Mouse (Mus musculus) heart, adult 9 months (tissue): ENCODE results near the gene Adam22.

Source experiments
- DNase-seq, 2 experiments: peaks; one replicate each; pipeline ENCODE4 v3.0.0; 2022; ENCODE audit warnings: low spot score in 2 of 2

Gene Adam22

DNA sequence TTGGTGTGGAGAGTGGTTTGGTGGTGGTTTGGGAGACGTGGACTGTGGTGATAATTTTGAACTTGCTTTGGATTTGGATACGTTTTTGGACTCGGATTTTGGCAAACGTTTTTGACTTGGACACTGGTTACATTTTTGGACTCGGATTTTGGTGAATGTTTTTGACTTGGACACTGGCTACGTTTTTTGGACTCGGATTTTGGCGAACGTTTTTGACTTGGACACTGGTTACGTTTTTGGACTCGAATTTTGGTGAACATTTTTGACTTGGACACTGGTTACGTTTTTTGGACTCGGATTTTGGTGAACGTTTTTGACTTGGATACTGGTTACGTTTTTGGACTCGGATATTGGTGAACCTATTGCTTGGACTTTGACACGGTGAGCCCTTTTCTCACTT lies 189.8 kb downstream of the Adam22 start:
- DNase-seq = no peak

DNA sequence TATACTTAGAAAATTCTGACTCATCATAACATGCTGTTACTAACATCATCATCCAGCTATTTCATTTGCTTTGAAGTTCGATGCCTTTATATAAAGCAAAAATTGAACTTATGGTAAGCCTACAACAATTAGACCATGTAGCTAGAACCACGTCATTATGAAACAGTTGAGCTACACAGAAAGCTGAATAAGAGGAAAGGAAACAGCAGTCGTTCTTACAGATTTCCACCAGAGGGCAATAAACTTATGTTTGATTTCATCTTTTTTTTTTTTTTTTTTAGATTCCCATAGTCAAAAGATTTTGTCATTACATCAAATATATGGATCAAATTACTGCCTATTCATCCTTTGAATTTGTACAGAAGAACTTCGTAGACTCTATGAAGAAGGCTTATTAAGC lies 203.2 kb downstream of the Adam22 start:
- no peak for DNase-seq

DNA sequence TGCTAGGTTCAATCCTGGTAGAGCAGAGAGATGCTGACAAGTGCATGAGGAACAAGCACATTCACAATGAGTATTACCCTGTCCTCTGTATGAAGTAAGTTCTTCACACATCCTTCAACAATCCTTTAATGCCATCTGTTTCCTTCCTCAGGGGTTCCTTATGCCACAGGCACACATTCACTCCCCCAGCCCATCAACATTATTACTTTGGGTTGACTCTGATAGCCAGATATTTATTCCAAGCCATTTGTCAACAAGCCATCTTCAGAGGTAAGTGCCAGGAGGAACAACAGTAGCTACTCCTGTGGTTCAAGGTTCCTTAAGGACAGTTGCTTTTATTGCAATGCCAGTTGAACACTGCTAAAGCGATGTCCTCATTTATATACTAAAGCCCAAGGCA lies 216.3 kb downstream of the Adam22 start:
- DNase-seq = no peak

DNA sequence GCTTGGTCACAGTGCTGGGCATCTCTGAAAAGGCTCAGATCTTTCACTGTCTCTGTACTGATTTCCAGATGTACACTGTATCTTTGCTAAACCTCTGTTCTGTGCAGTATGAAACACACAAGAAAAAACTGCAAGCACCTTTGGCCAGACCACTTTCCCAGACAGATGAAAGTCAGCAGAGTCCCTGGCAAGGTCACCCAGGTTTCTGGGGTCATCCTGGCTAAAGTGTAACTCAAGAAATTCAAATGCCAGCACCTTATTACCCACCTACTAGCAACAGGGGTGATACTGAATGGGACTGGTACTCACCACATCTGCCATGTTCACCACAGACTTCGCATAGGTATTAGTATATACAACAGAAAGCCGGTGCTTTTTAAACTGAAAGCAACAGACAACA lies 221.8 kb downstream of the Adam22 start:
- no peak for DNase-seq

DNA sequence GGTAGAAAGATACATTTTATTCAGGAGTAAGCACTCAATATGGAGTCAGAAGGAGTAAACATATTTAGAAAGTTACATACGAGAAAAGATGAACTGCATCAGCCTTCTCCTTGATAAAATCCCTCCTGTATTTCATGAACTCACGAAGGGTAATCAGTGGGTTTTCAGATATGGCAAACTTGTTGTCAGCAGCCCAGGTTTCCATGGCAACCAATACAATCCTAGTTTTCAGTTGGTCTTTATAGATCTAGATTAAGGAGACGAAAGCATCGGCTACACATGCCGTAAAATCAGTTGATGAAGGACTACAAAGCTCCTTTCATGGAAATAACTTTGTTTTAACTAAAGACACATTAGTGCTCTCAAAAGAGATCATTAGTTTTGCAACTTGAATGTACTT lies 222.5 kb downstream of the Adam22 start:
- DNase-seq = no peak

DNA sequence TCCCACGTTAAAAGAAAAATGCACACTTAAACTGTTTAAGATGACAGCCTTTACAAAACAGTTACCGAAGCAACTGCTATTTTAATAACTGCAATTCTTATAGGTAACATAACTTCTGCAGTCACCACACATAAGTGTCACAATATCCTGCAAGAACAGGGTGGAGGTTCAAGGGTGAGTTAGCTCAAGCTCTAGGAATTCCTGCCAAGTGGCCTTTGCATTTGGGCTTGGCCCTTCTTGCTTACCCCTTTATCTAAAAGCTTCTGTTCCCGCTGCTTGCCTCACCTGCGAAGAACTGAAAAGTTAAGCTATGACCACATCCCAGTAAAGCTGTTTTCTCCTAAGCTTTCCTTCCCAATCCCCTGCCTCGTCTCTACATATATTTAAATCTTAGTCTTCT lies 235.4 kb downstream of the Adam22 start:
- no peak for DNase-seq

DNA sequence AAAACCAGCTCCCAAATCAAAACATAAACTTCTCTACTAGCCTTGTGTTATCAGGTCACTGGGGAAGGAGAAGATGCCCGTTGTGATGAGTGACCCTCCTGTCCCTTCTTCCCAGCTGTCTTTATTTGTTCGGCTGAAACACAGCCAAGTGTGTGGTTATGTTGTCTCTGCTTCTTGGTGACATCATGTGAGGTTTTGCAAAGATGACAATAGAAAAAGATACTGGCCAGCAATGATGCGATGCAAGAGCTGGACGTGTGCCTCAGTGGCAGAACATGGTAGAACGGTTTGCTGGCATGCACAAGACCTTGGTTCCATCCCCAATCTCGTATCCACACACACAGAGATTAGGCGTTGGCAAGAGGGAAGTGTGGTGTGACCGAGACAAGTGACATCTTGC lies 236.0 kb downstream of the Adam22 start:
- no peak for DNase-seq

DNA sequence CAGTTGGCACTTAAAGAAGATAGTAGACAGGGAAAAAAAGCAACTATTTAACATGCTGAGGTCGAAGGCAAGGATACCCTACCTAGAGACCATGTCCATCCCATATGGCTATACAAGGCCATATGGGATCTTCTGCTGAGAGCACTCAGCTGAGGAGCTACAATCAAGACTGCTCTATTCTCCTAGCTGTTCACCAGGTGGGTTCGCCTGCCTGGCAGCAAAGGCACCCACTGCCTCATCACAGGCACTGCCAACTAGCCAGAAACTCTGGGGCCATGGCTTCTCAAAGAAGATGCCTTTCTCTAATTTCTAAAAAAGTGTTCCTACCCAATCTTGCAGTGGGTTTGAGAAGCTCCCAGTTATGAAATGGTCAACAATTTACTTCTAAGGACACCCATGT lies 238.2 kb downstream of the Adam22 start:
- DNase-seq = no peak

DNA sequence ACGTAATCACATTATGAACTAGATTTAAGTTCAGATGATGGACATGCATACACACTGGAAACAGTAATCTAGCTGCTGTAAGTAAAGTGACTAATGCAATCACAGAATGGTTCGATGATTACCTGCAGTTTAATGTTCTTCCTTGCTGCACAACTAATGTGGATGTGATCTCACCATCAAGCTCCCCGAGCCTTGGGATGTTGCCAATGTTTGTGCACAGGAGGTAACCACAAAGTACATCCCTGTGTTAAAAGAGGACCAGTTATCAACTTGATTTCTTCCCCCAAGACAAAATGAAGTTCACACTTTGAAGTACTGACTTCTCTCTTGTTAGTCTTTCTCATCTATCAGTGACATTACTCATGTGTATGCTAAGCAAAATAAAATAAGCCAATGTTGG lies 247.0 kb downstream of the Adam22 start:
- DNase-seq = no peak

DNA sequence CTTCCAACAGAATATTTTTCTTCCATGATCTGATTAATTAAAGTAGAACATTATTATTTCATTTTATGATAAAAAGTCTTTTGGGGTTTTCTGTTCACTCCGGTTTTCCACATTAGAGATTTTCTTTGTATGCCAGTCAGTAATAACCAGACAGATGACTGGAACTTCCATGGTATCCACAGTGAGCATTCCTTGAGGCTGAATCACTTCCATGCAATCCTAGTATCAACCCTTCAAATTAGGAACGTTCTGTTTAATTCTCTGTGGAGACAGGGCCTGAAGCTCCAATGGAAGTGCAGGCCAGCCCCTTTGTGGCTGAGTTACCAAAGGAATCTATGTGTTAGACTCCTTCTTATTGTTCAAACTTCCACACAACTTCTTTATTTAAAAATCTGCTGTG lies 247.9 kb downstream of the Adam22 start:
- no peak for DNase-seq

DNA sequence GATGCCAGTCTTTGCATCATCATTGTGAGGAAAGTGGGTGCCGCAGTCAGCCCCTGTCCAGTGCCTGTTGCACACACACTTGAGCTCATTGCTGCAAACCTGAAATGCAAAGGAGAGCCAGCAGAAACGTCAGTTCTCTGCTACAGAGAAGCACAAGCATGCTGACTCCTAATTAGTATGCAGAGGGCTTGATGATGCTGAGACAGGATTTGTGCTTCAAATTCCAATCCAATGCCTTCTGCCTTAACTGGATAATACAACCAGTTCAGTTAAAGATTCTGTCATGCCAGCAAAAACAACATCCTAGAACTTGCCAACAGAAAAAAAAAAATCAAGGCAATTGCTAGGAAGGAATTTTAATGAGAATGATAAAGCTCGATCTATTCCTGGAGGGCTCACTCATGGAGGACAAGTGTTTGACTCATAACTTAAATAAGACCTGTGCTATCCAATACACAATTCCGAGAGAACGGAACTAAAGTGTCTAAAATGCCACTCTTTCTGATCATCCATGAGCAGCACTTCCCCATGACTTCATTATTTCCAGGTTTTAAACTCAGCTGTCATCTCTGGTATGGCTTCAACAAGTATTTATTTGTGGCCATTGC lies 251.3 kb downstream of the Adam22 start:
- DNase-seq = no peak

DNA sequence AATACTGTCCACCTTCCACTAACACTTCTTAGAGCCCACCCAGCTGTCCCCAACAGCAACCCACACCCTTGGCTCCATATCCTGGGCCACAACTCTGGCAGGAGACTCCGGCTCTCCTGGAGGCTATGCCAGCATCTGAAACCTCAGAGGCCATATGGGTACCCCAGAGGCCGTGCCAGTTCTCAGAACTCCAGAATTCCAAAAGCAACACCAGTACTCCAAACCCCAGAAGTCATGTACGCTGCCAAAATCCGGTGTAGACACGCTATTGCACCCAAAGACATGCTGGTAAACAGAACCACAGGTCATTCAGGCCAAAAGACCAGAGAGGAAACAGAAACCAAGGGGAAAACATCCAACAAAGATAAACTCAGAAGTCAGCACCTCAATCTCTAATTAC lies 255.7 kb downstream of the Adam22 start:
- no peak for DNase-seq

DNA sequence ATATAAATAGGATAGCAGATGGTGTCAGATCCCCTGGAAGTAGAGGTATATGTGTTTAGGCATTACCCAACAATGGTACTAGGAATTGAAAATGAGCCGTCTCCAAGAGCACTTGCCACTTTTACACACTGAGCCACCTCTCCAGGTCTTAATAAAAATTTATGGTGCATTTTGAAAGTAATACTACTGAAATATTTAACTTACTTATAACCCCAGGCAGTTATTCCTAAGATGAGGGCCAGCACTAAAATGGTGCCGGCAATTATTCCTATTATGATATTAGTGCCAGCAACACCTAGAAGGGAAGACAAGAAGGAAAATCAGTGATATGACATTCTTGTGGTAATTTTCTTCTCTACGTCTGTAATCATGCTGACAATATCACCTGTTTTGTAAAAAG lies 256.3 kb downstream of the Adam22 start:
- no peak for DNase-seq

DNA sequence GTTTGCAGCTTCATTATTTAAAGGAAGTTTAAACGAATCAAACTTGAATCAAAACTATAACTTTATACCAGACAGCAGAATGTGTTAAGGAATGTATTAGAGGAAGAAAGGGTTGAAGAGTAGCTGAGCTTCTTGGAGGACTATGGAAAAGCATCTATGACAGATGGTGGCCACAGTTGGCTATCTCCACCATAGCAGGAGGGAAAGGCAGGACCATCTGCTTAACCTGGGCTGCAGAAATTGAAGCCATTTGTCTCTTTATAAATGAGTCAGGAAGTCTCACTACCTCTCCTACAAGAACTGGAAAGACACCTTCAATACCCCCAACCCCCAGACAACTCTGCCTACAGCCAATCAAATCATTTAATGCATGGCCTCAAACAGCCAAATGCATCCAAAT lies 272.3 kb downstream of the Adam22 start:
- no peak for DNase-seq

DNA sequence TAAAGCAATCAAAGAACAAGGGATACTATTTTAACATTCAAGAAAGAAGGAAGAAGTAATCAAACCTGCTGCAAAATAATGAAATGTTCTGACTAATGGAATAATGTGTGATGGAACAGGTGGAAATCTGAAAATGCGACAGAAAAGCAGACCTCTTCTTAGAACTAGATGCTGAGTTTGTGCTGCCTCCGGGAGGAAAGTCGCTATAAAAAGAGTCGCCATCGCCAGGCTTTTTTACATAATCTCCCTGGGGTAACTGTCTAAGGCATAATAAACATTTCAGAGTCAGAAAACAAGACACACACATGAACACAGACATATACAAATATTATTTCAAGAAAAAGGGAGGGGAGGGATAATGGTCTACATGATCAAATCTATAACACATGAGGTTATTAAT lies 273.0 kb downstream of the Adam22 start:
- no peak for DNase-seq

DNA sequence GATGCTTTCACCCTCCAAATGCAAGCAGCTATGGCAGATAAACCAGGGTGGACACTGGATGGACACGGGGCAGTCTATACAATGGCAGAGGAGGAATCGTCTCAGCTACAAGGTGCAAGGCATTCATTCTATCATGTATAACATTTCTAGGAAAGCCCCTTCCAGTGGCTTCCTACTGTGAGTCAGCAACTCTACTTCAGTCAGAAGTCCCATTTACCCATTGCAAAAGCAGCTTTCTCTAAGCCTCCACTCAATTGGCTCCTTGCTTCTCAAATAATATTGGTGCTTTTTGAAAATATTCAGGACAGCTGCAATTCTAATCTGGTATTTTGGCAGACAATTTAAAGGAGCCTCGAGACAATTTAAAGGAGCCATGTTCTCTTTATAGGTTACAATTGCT lies 279.8 kb downstream of the Adam22 start:
- DNase-seq = no peak

DNA sequence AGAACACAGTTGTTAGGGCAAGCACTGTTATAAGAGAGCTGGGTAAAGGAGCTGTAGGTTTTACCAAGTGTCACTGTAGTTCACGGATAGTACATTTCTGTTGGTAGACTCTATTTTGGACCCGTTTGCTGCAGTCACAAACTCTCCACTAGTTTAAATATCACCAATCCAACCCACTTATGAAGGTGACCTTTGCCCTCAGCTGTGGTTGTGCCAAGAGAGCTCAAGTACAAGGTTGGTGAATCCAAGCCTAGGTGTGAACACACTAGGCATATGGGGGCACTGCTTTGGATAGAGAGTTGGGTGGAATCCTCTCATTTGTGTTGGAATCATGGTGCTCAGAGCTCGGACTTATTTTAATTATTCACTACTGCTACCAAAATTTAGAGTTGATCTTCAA lies 282.3 kb downstream of the Adam22 start:
- DNase-seq = no peak

DNA sequence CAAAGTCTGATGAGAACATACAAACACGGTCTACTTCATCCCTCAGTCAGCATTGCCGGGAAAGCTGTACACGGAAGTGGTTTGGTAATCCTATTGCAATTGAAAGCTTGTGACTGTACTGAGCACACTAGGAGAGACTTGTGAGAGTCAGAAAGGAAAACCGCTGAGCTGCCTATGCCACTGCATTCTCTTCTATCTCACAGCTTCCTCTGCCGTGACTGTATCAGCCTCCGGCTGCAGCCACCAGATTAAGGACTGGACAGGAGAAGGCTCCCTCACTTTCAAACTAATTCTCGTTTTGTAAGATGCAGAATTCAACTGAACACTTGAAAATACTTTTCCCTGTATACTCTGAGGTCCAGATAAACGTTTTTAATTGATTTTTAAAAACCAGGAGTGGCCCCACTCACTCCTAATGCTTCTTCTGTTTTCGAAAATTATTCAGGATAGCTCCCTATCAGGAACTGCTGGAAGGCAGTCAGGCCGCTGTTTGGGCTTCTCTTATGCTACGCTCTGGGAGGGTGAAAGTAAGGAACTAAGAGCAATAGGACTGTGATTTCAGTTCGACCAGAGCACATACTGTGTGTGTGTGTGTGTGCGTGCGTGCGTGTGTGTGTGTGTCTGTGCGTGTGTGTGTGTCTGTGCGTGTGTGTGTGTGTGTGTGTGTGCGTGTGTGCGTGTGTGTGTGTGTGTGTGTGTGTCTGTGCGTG lies 285.0 kb downstream of the Adam22 start:
- no peak for DNase-seq

DNA sequence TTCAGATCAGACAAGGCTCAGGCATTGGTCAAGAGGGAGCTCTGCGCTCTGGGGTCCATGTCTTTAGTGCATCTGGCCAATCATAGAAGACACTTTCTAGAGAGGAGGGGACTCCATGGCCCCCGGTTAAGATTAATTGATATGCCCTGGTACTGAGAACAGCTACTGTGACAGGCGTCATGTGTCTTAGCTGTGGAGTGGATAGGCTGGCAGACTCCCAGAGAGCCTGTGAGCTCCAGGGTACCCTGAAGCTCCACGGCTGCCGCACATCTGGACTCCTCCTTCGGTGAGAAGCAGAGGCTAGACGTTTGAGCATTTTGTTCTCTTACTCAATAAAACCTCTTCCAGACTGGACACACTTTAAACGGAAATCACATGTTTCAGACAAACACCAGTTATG lies 290.5 kb downstream of the Adam22 start:
- DNase-seq = no peak

DNA sequence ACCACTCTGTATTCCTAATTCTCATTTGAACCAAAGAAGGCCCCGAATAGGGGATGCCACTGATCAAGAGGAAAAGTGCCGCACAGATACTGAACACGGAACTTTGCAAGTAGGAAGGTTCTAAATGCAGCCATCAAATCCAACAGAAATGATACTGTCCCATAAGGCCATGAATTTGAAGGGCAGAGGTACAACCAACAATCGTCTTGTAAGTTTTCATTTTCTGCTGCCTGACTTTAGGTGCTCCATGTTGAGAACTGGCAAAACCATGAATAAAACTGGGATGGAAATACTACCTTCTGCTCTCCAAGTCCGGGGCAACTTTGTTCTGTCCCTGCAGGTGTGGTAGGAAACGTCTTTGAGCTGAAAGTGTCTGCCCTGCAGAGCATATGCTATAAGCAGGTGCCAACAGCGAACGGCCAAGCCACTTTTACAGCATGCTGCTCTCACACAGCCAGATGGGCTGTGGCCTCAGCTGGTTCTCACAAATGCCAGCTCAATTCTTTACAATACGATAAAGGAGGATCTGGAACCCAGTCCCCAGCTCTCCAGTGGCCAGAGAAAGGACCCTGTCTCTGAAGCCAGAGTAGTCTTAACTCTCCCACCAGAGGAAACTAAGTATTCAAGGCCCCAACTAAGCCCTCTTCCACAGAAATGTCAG lies 293.9 kb downstream of the Adam22 start:
- no peak for DNase-seq

DNA sequence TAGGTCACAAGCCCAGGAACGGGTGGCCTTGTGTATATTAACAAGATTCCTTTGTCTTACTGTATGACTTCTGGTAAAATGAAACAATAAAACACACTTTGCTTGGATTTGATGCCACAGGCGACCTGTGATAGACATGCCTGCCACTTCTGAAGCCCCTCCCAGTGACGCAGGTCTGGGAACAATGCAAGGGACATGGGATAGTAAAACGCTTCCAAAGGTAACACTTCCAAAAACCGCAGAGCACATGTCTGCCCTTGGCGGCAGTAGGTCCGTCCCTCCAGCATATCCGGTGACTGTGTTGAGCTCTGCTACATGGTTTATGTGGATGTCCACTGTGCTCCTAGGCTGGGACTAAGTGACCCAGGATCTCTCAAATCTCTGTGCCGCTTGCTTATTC lies 294.6 kb downstream of the Adam22 start:
- DNase-seq = no peak

DNA sequence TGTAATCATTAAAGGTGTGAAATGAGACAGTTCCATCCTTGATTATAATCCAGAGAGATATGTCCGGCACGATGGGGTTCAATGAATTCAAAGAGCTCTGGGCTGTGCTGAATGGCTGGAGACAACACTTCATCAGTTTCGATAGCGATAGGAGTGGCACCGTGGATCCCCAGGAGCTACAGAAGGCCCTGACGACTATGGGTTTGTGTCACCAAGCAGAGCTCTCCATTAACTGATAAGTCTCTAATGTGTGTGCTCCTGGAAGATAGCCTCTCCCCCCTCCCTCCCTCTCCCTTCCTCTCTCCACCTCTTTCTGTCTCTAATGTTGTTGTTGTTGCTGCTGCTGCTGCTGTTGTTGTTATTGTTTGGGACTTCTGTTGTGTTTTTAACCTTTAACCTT lies 304.8 kb downstream of the Adam22 start:
- DNase-seq = no peak

DNA sequence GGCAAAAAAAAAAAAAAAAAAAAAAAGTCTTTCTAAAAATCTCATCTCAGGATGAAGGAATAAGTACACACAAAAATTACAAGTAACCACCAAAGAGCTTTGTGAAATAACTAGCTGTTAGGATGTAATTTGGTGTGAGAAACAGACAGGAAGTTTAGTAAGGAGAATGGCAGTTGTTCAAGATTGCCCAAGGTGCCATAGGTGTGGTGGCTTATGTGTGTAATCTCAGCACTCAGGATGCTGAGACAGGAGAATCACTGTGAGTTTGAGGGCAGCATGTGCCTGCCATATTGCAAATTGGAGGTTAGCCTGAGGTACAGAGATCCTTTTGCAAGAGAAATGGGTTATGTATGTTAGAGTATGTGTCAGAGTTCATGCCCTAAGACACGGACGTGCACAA lies 305.5 kb downstream of the Adam22 start:
- no peak for DNase-seq

DNA sequence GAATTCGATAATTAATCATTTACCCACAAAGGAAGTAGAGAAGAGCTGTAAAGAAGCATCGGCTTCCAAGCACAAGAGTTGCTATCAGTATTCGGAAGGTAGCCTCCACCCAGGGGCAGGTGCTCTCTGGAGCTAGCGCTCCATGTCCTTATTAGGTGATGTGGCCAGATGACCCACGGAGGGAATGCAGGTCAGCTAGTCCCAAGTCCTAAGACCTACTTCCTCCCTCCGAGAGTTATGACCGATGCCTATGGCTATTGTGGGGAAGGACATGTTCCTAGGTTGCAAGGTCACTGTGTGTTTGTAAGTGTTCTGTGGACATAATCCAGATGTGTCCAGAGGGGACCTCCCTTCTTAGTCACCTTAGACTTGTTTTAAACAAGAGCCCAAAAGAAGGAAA lies 309.9 kb downstream of the Adam22 start:
- DNase-seq = peak; percentile 13 to 26
